In genomic region chr11:16670282-16670681, GRCm38 (mm10) we compare ENCODE assay signal across 20 mouse cellular contexts.
A peak's percentile ranks its signal among the peaks of the same experiment; 100 is the strongest.
DNase-seq lines count a peak whose midpoint lies in the region; ATAC-seq and TF ChIP-seq lines count a peak whose summit lies in the region.
"Had no signal": no experiment of that assay in that cellular context is flagged by ENCODE, and none has a peak within 500 bp of the region (broad histone marks: within the 10 kb centered on the region; RNA-seq: fewer than 3 reads in every experiment).

No protein-coding gene starts in this region.

- H3K27me3 ChIP-seq in midbrain, embryonic 16.5 days (ENCODE audit: control insufficient read depth, insufficient read depth, low read depth, low read length): no peaks in the 10 kb centered on the region
- H3K27me3 ChIP-seq: embryonic facial prominence, embryonic 12.5 days; embryonic facial prominence, embryonic 15.5 days; forebrain, embryonic 15.5 days; heart, embryonic 13.5 days; hindbrain, embryonic 13.5 days; intestine, embryonic 15.5 days; Patski had no signal

- H3K36me3 ChIP-seq in midbrain, embryonic 16.5 days (ENCODE audit: control insufficient read depth, insufficient read depth, low read length): no peaks in the 10 kb centered on the region
- H3K36me3 ChIP-seq: embryonic facial prominence, embryonic 12.5 days; embryonic facial prominence, embryonic 15.5 days; forebrain, embryonic 15.5 days; G1E; heart, embryonic 10.5 days; heart, embryonic 13.5 days; hindbrain, embryonic 10.5 days; hindbrain, embryonic 13.5 days; intestine, embryonic 15.5 days had no signal

- no peak for DNase-seq in layer of hippocampus, adult 2 months (ENCODE audit: low spot score in 2 of 2)
- no peak for DNase-seq in layer of hippocampus, adult 18-20 months (ENCODE audit: low spot score in 2 of 2)
- no peak for DNase-seq in spleen, adult 18-20 months
- DNase-seq: adrenal gland, postnatal 10 days; adrenal gland, postnatal 36 days; cerebellum, adult 18-20 months had no signal

- peak overlapping the region; percentile 64; the same call in 1 of the 2 replicates for H3K27ac ChIP-seq in layer of hippocampus, adult 2 months
- H3K27ac ChIP-seq in midbrain, embryonic 16.5 days (ENCODE audit: low read length): no peak overlapping the region
- H3K27ac ChIP-seq: embryonic facial prominence, embryonic 12.5 days; embryonic facial prominence, embryonic 15.5 days; forebrain, embryonic 15.5 days; heart, adult 2 months; heart, embryonic 10.5 days; heart, embryonic 13.5 days; hindbrain, embryonic 10.5 days; hindbrain, embryonic 13.5 days; intestine, embryonic 15.5 days had no signal

- TF ChIP-seq CTCF in layer of hippocampus, adult 2 months (conservative IDR thresholded peaks at IDR 0.05): no peak

- no peak overlapping the region for H3K9ac ChIP-seq in midbrain, embryonic 16.5 days (ENCODE audit: low read depth, low read length)
- H3K9ac ChIP-seq: embryonic facial prominence, embryonic 12.5 days; embryonic facial prominence, embryonic 15.5 days; forebrain, embryonic 15.5 days; heart, embryonic 13.5 days; hindbrain, embryonic 13.5 days; intestine, embryonic 15.5 days had no signal

- H3K9me3 ChIP-seq in midbrain, embryonic 16.5 days (replicated peaks; ENCODE audit: control insufficient read depth, low read length, poor library complexity, severe bottlenecking): no peaks in the 10 kb centered on the region
- H3K9me3 ChIP-seq: embryonic facial prominence, embryonic 12.5 days; embryonic facial prominence, embryonic 15.5 days; forebrain, embryonic 15.5 days; G1E; heart, embryonic 10.5 days; heart, embryonic 13.5 days; hindbrain, embryonic 10.5 days; hindbrain, embryonic 13.5 days; intestine, embryonic 15.5 days had no signal

- ATAC-seq in granulocyte monocyte progenitor cell, adult 5-6 weeks (replicated peaks; ENCODE audit: poor library complexity, severe bottlenecking): peak; percentile 91
- ATAC-seq in megakaryocyte progenitor cell, adult 5-6 weeks (replicated peaks; ENCODE audit: poor library complexity): peak; percentile 82
- no peak for ATAC-seq in midbrain, embryonic 16.5 days
- ATAC-seq: forebrain, embryonic 15.5 days; intestine, embryonic 15.5 days; Patski had no signal

- no peak overlapping the region for H3K4me3 ChIP-seq in layer of hippocampus, adult 2 months
- no peak overlapping the region for H3K4me3 ChIP-seq in midbrain, embryonic 16.5 days (ENCODE audit: low read depth, low read length)
- H3K4me3 ChIP-seq: embryonic facial prominence, embryonic 12.5 days; embryonic facial prominence, embryonic 15.5 days; forebrain, embryonic 15.5 days; heart, adult 2 months; heart, embryonic 10.5 days; heart, embryonic 13.5 days; hindbrain, embryonic 10.5 days; hindbrain, embryonic 13.5 days; intestine, embryonic 15.5 days had no signal

- no peak overlapping the region for H3K4me2 ChIP-seq in midbrain, embryonic 16.5 days (ENCODE audit: low read length)
- H3K4me2 ChIP-seq: embryonic facial prominence, embryonic 12.5 days; embryonic facial prominence, embryonic 15.5 days; forebrain, embryonic 15.5 days; heart, embryonic 13.5 days; hindbrain, embryonic 13.5 days; intestine, embryonic 15.5 days had no signal

- 56% methylated on average over 1 of the region's 1 CpGs for WGBS in midbrain, embryonic 16.5 days

- no peaks in the 10 kb centered on the region for H3K4me1 ChIP-seq in midbrain, embryonic 16.5 days (ENCODE audit: control insufficient read depth, insufficient read depth, low read length)
- H3K4me1 ChIP-seq: embryonic facial prominence, embryonic 12.5 days; embryonic facial prominence, embryonic 15.5 days; forebrain, embryonic 15.5 days; heart, embryonic 10.5 days; heart, embryonic 13.5 days; hindbrain, embryonic 10.5 days; hindbrain, embryonic 13.5 days; intestine, embryonic 15.5 days had no signal
